Mouse (Mus musculus): ENCODE data around the gene Spns2. TPM values are rescaled to one million over a fixed set of nuclear protein-coding genes. Genes with fewer than 3 reads are reported as not detected.
A peak's percentile ranks its signal among the peaks of the same experiment; 100 is the strongest.

Gene Spns2
- total RNA-seq, 2 experiments from 2014 or later: 16.5 to 16.8 TPM

- no peak for DNase-seq
- intact Hi-C loops (cut with DNase I): no loop called here
Measured at GRCm38 (mm10) chr11:72502236-72502635, 12.5 kb upstream of the Spns2 start.

- intact Hi-C loops (cut with DNase I): no loop called here
- no peak for DNase-seq
Measured at GRCm38 (mm10) chr11:72501426-72502002, 11.8 kb upstream of the Spns2 start.

- DNase-seq: no peak
- intact Hi-C loops (cut with DNase I): no loop called here
Measured at GRCm38 (mm10) chr11:72500139-72500538, 10.4 kb upstream of the Spns2 start.

GRCm38 (mm10) chr11:72497367-72497766 is 7.7 kb upstream of the Spns2 start:
- no peak for DNase-seq
- intact Hi-C loops (cut with DNase I): no loop called here

GRCm38 (mm10) chr11:72496775-72497174 is 7.1 kb upstream of the Spns2 start:
- intact Hi-C loops (cut with DNase I): no loop called here
- no peak for DNase-seq

- intact Hi-C loops (cut with DNase I): no loop called here
- DNase-seq: no peak
Measured at GRCm38 (mm10) chr11:72496066-72496465, 6.4 kb upstream of the Spns2 start.

- intact Hi-C loops (cut with DNase I): no loop called here
- DNase-seq: no peak
Measured at GRCm38 (mm10) chr11:72494046-72494988, 4.6 kb upstream of the Spns2 start.

- DNase-seq: no peak
- intact Hi-C loops (cut with DNase I): loop anchor here (2.0 kb wide), 2 partner anchors 45 to 73 kb away; no protein-coding TSS in a partner anchor
Measured at GRCm38 (mm10) chr11:72491130-72491960, 1.6 kb upstream of the Spns2 start.

- intact Hi-C loops (cut with DNase I): loop anchor here (2.0 kb wide), 1 partner anchor 31 kb away; no protein-coding TSS in a partner anchor
Measured at GRCm38 (mm10) chr11:72489397-72489796, 307 bp downstream of the Spns2 start.

GRCm38 (mm10) chr11:72488753-72489271 is 892 bp downstream of the Spns2 start:
- DNase-seq: peak in 1 of 2 experiments; percentile 39
- intact Hi-C loops (cut with DNase I): loop anchor here (2.0 kb wide), 1 partner anchor 30 kb away; no protein-coding TSS in a partner anchor

More at GRCm38 (mm10) chr11:72489397-72489796, 307 bp downstream of the Spns2 start:
- no peak for DNase-seq

- no peak for DNase-seq
- intact Hi-C loops (cut with DNase I): loop anchor here (2.0 kb wide), 1 partner anchor 29 kb away; no protein-coding TSS in a partner anchor
Measured at GRCm38 (mm10) chr11:72487739-72488138, 2.0 kb downstream of the Spns2 start.

GRCm38 (mm10) chr11:72487171-72487570 is 2.5 kb downstream of the Spns2 start:
- intact Hi-C loops (cut with DNase I): no loop called here

GRCm38 (mm10) chr11:72485960-72486359 is 3.7 kb downstream of the Spns2 start:
- no peak for DNase-seq
- intact Hi-C loops (cut with DNase I): no loop called here

More at GRCm38 (mm10) chr11:72487171-72487570, 2.5 kb downstream of the Spns2 start:
- no peak for DNase-seq

GRCm38 (mm10) chr11:72485157-72485556 is 4.5 kb downstream of the Spns2 start:
- no peak for DNase-seq
- intact Hi-C loops (cut with DNase I): no loop called here

GRCm38 (mm10) chr11:72484549-72484948 is 5.2 kb downstream of the Spns2 start:
- no peak for DNase-seq
- intact Hi-C loops (cut with DNase I): no loop called here

GRCm38 (mm10) chr11:72481952-72482351 is 7.8 kb downstream of the Spns2 start:
- no peak for DNase-seq
- intact Hi-C loops (cut with DNase I): no loop called here

GRCm38 (mm10) chr11:72481313-72481712 is 8.4 kb downstream of the Spns2 start:
- no peak for DNase-seq
- intact Hi-C loops (cut with DNase I): no loop called here

GRCm38 (mm10) chr11:72479499-72479898 is 10.2 kb downstream of the Spns2 start:
- intact Hi-C loops (cut with DNase I): no loop called here
- no peak for DNase-seq

- peak; percentile 35 to 36 for DNase-seq
- intact Hi-C loops (cut with DNase I): no loop called here
Measured at GRCm38 (mm10) chr11:72478228-72478627, 11.5 kb downstream of the Spns2 start.

GRCm38 (mm10) chr11:72477653-72478052 is 12.1 kb downstream of the Spns2 start:
- no peak for DNase-seq
- intact Hi-C loops (cut with DNase I): no loop called here
